Comparison of ENCODE assay signal across 8 mouse cellular contexts in genomic region chr14:54239002-54239736, GRCm38 (mm10). TPM values are rescaled to one million over a fixed set of nuclear protein-coding genes. Genes with fewer than 3 reads are reported as not detected.
DNase-seq lines count a peak whose midpoint lies in the region; ATAC-seq and TF ChIP-seq lines count a peak whose summit lies in the region.

No protein-coding gene starts in this region.

- peak; percentile 58 for ATAC-seq in forebrain, embryonic 15.5 days (replicated peaks)
- ATAC-seq in lung, embryonic 14.5 days (ENCODE audit: insufficient read depth), result peak; percentile 59

- H3K79me2 ChIP-seq in MEL (ENCODE audit: control insufficient read depth, insufficient read depth, low read length, poor library complexity), result peaks cover 9% of the 10 kb centered on the region; the same call in 1 of the 2 replicates

- no peak for TF ChIP-seq EP300 in MEL (IDR thresholded peaks at IDR 0.05; ENCODE audit: low read depth in 1 of 2, low read length in 2 of 2)

- no peak overlapping the region for H3K9ac ChIP-seq in MEL (ENCODE audit: control insufficient read depth, low read depth, low read length, poor library complexity, severe bottlenecking)
- no peak overlapping the region for H3K9ac ChIP-seq in forebrain, embryonic 15.5 days (replicated peaks)
- no peak overlapping the region for H3K9ac ChIP-seq in lung, embryonic 14.5 days

- no peak for TF ChIP-seq POLR2A in MEL (IDR thresholded peaks at IDR 0.05; ENCODE audit: control insufficient read depth in 1 of 2, insufficient read depth in 1 of 2, low read depth in 1 of 2, low read length in 2 of 2, poor library complexity in 1 of 2)
- no peak for TF ChIP-seq POLR2A in thymus, adult 2 months (IDR thresholded peaks at IDR 0.05; ENCODE audit: control insufficient read depth, extremely low read depth, insufficient read depth, low read length, poor library complexity)

- peak; percentile 83 to 93 (median 90) for TF ChIP-seq CTCF in MEL (IDR thresholded peaks at IDR 0.05 in 2 of 3, conservative IDR thresholded peaks at IDR 0.05 in 1 of 3; ENCODE audit: control insufficient read depth in 1 of 3, insufficient read depth in 1 of 3, low read depth in 2 of 3, low read length in 3 of 3, poor library complexity in 1 of 3, severe bottlenecking in 1 of 3)
- peak; percentile 93 for TF ChIP-seq CTCF in lung, embryonic 14.5 days (IDR thresholded peaks at IDR 0.05; ENCODE audit: low read depth)
- no peak for TF ChIP-seq CTCF in thymus, adult 2 months (IDR thresholded peaks at IDR 0.05; ENCODE audit: borderline replicate concordance, control insufficient read depth, extremely low read depth, insufficient read depth, low read length, poor library complexity)

- intact Hi-C loops in heart, postnatal 25 days (cut with DNase I), result loop anchor here (5.0 kb wide), 1 partner anchor 88 kb away; no protein-coding TSS in a partner anchor

- WGBS in forebrain, embryonic 15.5 days, result 16% methylated on average over 7 of the region's 7 CpGs
- WGBS in lung, embryonic 14.5 days, result 15% methylated on average over 7 of the region's 7 CpGs
- 26% methylated on average over 7 of the region's 7 CpGs for WGBS in thymus, adult 2 months

- H3K4me2 ChIP-seq in forebrain, embryonic 15.5 days (replicated peaks), result no peak overlapping the region
- H3K4me2 ChIP-seq in lung, embryonic 14.5 days, result no peak overlapping the region

- no peak overlapping the region for H3K4me3 ChIP-seq in MEL (ENCODE audit: control insufficient read depth in 1 of 2, insufficient read depth in 1 of 2, low read depth in 2 of 2, low read length in 2 of 2)
- no peak overlapping the region for H3K4me3 ChIP-seq in forebrain, embryonic 15.5 days
- no peak overlapping the region for H3K4me3 ChIP-seq in lung, embryonic 14.5 days (ENCODE audit: low read depth, low read length)
- no peak overlapping the region for H3K4me3 ChIP-seq in thymus, adult 2 months (ENCODE audit: control insufficient read depth, insufficient read depth, low read length)

- H3K4me1 ChIP-seq in MEL (ENCODE audit: control insufficient read depth in 1 of 2, insufficient read depth in 2 of 2, low read length in 2 of 2), result peaks cover 0 to 5% of the 10 kb centered on the region in 2 experiments; a peak in 1 of 4 replicates
- H3K4me1 ChIP-seq in forebrain, embryonic 15.5 days, result no peaks in the 10 kb centered on the region
- H3K4me1 ChIP-seq in lung, embryonic 14.5 days (ENCODE audit: insufficient read depth), result peaks cover 2% of the 10 kb centered on the region; the same call in 1 of the 2 replicates
- peaks cover 38% of the 10 kb centered on the region for H3K4me1 ChIP-seq in thymus, adult 2 months (replicated peaks; ENCODE audit: control insufficient read depth, insufficient read depth, low read length)

- DNase-seq in MEL (ENCODE audit: low read depth, low spot score), result peak; percentile 83
- DNase-seq in cerebellum, adult 11-12 months, result peak; percentile 58
- DNase-seq in heart, postnatal 25 days (ENCODE audit: low spot score), result peak; percentile 46
- DNase-seq in layer of hippocampus, adult 11-12 months (ENCODE audit: low spot score), result peak; percentile 86
- peak; percentile 93 for DNase-seq in lung, embryonic 14.5 days
- peak; percentile 54 for DNase-seq in ovary, postnatal 10 days (ENCODE audit: low spot score)
- peak; percentile 96 for DNase-seq in thymus, adult 2 months

- H3K9me3 ChIP-seq in MEL (replicated peaks; ENCODE audit: insufficient read depth, low read length), result no peaks in the 10 kb centered on the region
- H3K9me3 ChIP-seq in forebrain, embryonic 15.5 days, result no peaks in the 10 kb centered on the region
- H3K9me3 ChIP-seq in lung, embryonic 14.5 days (ENCODE audit: low read depth, low read length), result no peaks in the 10 kb centered on the region

- H3K27ac ChIP-seq in MEL (ENCODE audit: control insufficient read depth, low read depth, low read length), result no peak overlapping the region
- H3K27ac ChIP-seq in forebrain, embryonic 15.5 days (replicated peaks), result no peak overlapping the region
- no peak overlapping the region for H3K27ac ChIP-seq in lung, embryonic 14.5 days (ENCODE audit: low read depth)
- peak overlapping the region; percentile 76 for H3K27ac ChIP-seq in thymus, adult 2 months (ENCODE audit: control insufficient read depth, insufficient read depth, low read length)

- peak; percentile 70 for TF ChIP-seq RAD21 in MEL (IDR thresholded peaks at IDR 0.05; ENCODE audit: low read depth, low read length)

- no peaks in the 10 kb centered on the region for H3K27me3 ChIP-seq in MEL (ENCODE audit: control insufficient read depth in 1 of 2, insufficient read depth in 2 of 2, low read length in 2 of 2)
- no peaks in the 10 kb centered on the region for H3K27me3 ChIP-seq in forebrain, embryonic 15.5 days
- H3K27me3 ChIP-seq in lung, embryonic 14.5 days (ENCODE audit: insufficient read depth, low read length), result no peaks in the 10 kb centered on the region
- no peaks in the 10 kb centered on the region for H3K27me3 ChIP-seq in thymus, adult 2 months (ENCODE audit: control insufficient read depth, insufficient read depth, low read length)

- peaks cover 2 to 8% of the 10 kb centered on the region in 2 experiments; a peak in 2 of 4 replicates for H3K36me3 ChIP-seq in MEL (ENCODE audit: control insufficient read depth in 1 of 2, insufficient read depth in 2 of 2, low read length in 2 of 2)
- H3K36me3 ChIP-seq in forebrain, embryonic 15.5 days, result peaks cover 29% of the 10 kb centered on the region
- peaks cover 59% of the 10 kb centered on the region for H3K36me3 ChIP-seq in lung, embryonic 14.5 days (ENCODE audit: insufficient read depth)
- H3K36me3 ChIP-seq in thymus, adult 2 months (ENCODE audit: control insufficient read depth, insufficient read depth, low read length), result peaks cover 30% of the 10 kb centered on the region

TF ChIP-seq in MEL, 35 proteins besides CTCF, POLR2A, EP300 and RAD21:
- TF ChIP-seq SMC3 (IDR thresholded peaks at IDR 0.05; ENCODE audit: low read depth, low read length), result peak; percentile 78
- no peak for TF ChIP-seq CHD2 (IDR thresholded peaks at IDR 0.05; ENCODE audit: low read length)
- TF ChIP-seq ZC3H11A (IDR thresholded peaks at IDR 0.05; ENCODE audit: low read depth, low read length), result peak; percentile 47
- TF ChIP-seq SIN3A (IDR thresholded peaks at IDR 0.05; ENCODE audit: low read length), result no peak
- no peak for TF ChIP-seq RCOR1 (IDR thresholded peaks at IDR 0.05; ENCODE audit: low read depth, low read length)
- TF ChIP-seq POLR2AphosphoS5 (IDR thresholded peaks at IDR 0.05; ENCODE audit: borderline replicate concordance, low read depth, low read length), result no peak
- TF ChIP-seq CHD1 (IDR thresholded peaks at IDR 0.05; ENCODE audit: low read depth, low read length), result no peak
- TF ChIP-seq GABPA (IDR thresholded peaks at IDR 0.05; ENCODE audit: low read depth, low read length), result no peak
- TF ChIP-seq GATA1 (IDR thresholded peaks at IDR 0.05; ENCODE audit: low read depth, low read length), result no peak

RNA-seq across cellular contexts. Expression of gene Dad1, which starts 14.7 kb away (rescaled TPM):
- 172 and 186 TPM in 2 replicates for total RNA-seq in MEL (2012; rRNA removed)
- polyA plus RNA-seq in MEL (2012; ENCODE audit: insufficient read depth in 1 of 2, insufficient read length in 2 of 2, low read depth in 1 of 2, low replicate concordance in 2 of 2, missing spikeins in 1 of 2), result 100 to 1,000 TPM in 1 of 2 experiments, not detected in 1; 320 TPM
- 286 and 291 TPM in 2 replicates for polyA plus RNA-seq in forebrain, embryonic 15.5 days (2015; fragmentation: Nextera tagmentation; extraction: Ambion mirVana)
- total RNA-seq in heart, postnatal 25 days (2021), result 100 to 1,000 TPM; 103 to 112 TPM
- 382 and 393 TPM in 2 replicates for polyA plus RNA-seq in lung, embryonic 14.5 days (2014; fragmentation: Nextera tagmentation; extraction: Ambion mirVana)
- polyA plus RNA-seq in thymus, adult 2 months (2012; rRNA removed), result 513 and 641 TPM in 2 replicates

RNA-seq across cellular contexts. Expression of gene Abhd4, which starts 14.8 kb away (rescaled TPM):
- 13.1 and 13.2 TPM in 2 replicates for total RNA-seq in MEL (2012; rRNA removed)
- 10 to 100 TPM in 1 of 2 experiments, not detected in 1; 32.0 TPM for polyA plus RNA-seq in MEL (2012; ENCODE audit: insufficient read depth in 1 of 2, insufficient read length in 2 of 2, low read depth in 1 of 2, low replicate concordance in 2 of 2, missing spikeins in 1 of 2)
- 47.7 and 53.9 TPM in 2 replicates for polyA plus RNA-seq in forebrain, embryonic 15.5 days (2015; fragmentation: Nextera tagmentation; extraction: Ambion mirVana)
- 10 to 100 TPM; 44.6 to 44.8 TPM for total RNA-seq in heart, postnatal 25 days (2021)
- polyA plus RNA-seq in lung, embryonic 14.5 days (2014; fragmentation: Nextera tagmentation; extraction: Ambion mirVana), result 42.1 and 49.1 TPM in 2 replicates
- 21.5 and 23.6 TPM in 2 replicates for polyA plus RNA-seq in thymus, adult 2 months (2012; rRNA removed)

RNA-seq across cellular contexts. Expression of gene Olfr49, which starts 45.6 kb away (rescaled TPM):
- total RNA-seq in MEL (2012; rRNA removed), result not detected in 2 replicates
- not detected for polyA plus RNA-seq in MEL (2012; ENCODE audit: insufficient read depth in 1 of 2, insufficient read length in 2 of 2, low read depth in 1 of 2, low replicate concordance in 2 of 2, missing spikeins in 1 of 2)
- not detected in 2 replicates for polyA plus RNA-seq in forebrain, embryonic 15.5 days (2015; fragmentation: Nextera tagmentation; extraction: Ambion mirVana)
- total RNA-seq in heart, postnatal 25 days (2021), result not detected
- not detected in 2 replicates for polyA plus RNA-seq in lung, embryonic 14.5 days (2014; fragmentation: Nextera tagmentation; extraction: Ambion mirVana)
- polyA plus RNA-seq in thymus, adult 2 months (2012; rRNA removed), result not detected in 2 replicates

Comparison
In these comparisons a context has a peak if more than half of its experiments do, and no peak if none do; other contexts are left out.
1. DNase-seq: peak in every context shown above with its lines; median percentile 96 in thymus, adult 2 months; 93 in lung, embryonic 14.5 days; 86 in layer of hippocampus, adult 11-12 months; 83 in MEL; 58 in cerebellum, adult 11-12 months; 54 in ovary, postnatal 10 days; 46 in heart, postnatal 25 days.